Mouse (Mus musculus): ENCODE results near the gene Gstt1. TPM values are rescaled to one million over a fixed set of nuclear protein-coding genes. Genes with fewer than 3 reads are reported as not detected.
A peak's percentile ranks its signal among the peaks of the same experiment; 100 is the strongest.
"Not testable (repeated sequence)": the region's sequence is repeated elsewhere in the genome, so short reads cannot be mapped to it uniquely, and the experiment has no call there.

Gstt1 gene
- not detected in 2 replicates for total RNA-seq (2017)

- no peak for ATAC-seq (ENCODE audit: extremely low read depth, insufficient number of reproducible peaks, low FRiP score, poor library complexity, severe bottlenecking)
Observed at GRCm38 (mm10) chr10:75798176-75798696, at the start of gene Gstt1. Gene Gstt1, minus strand, starts transcription at chr10:75798584.

GRCm38 (mm10) chr10:75845306-75845930 lies 47.0 kb upstream of the Gstt1 start:
- ATAC-seq (ENCODE audit: extremely low read depth, insufficient number of reproducible peaks, low FRiP score, poor library complexity, severe bottlenecking) = no peak

- no peak for ATAC-seq (ENCODE audit: extremely low read depth, insufficient number of reproducible peaks, low FRiP score, poor library complexity, severe bottlenecking)
Observed at GRCm38 (mm10) chr10:75844800-75845199, 46.4 kb upstream of the Gstt1 start.

GRCm38 (mm10) chr10:75843898-75844297 lies 45.5 kb upstream of the Gstt1 start:
- ATAC-seq (ENCODE audit: extremely low read depth, insufficient number of reproducible peaks, low FRiP score, poor library complexity, severe bottlenecking) = not testable (repeated sequence)

GRCm38 (mm10) chr10:75839092-75839491 lies 40.7 kb upstream of the Gstt1 start:
- ATAC-seq (ENCODE audit: extremely low read depth, insufficient number of reproducible peaks, low FRiP score, poor library complexity, severe bottlenecking) = no peak

- peak; percentile 24; the same call in 1 of the 2 replicates for ATAC-seq (ENCODE audit: extremely low read depth, insufficient number of reproducible peaks, low FRiP score, poor library complexity, severe bottlenecking)
Observed at GRCm38 (mm10) chr10:75837248-75837759, 38.9 kb upstream of the Gstt1 start, which contains the start of gene Gstt2. Gene Gstt2, minus strand, starts transcription at chr10:75837424.

GRCm38 (mm10) chr10:75835761-75836531 lies 37.6 kb upstream of the Gstt1 start:
- ATAC-seq (ENCODE audit: extremely low read depth, insufficient number of reproducible peaks, low FRiP score, poor library complexity, severe bottlenecking) = peak; percentile 20; the same call in 1 of the 2 replicates

- ATAC-seq (ENCODE audit: extremely low read depth, insufficient number of reproducible peaks, low FRiP score, poor library complexity, severe bottlenecking) = peak; percentile 40; the same call in 1 of the 2 replicates
Observed at GRCm38 (mm10) chr10:75835307-75835706, 36.9 kb upstream of the Gstt1 start.

- ATAC-seq (ENCODE audit: extremely low read depth, insufficient number of reproducible peaks, low FRiP score, poor library complexity, severe bottlenecking) = no peak
Observed at GRCm38 (mm10) chr10:75834721-75835120, 36.3 kb upstream of the Gstt1 start.

GRCm38 (mm10) chr10:75834250-75834649 lies 35.9 kb upstream of the Gstt1 start:
- ATAC-seq (ENCODE audit: extremely low read depth, insufficient number of reproducible peaks, low FRiP score, poor library complexity, severe bottlenecking) = peak; percentile 30; the same call in 1 of the 2 replicates

GRCm38 (mm10) chr10:75833456-75834080 lies 35.2 kb upstream of the Gstt1 start:
- no peak for ATAC-seq (ENCODE audit: extremely low read depth, insufficient number of reproducible peaks, low FRiP score, poor library complexity, severe bottlenecking)

- peak; percentile 35; the same call in 1 of the 2 replicates for ATAC-seq (ENCODE audit: extremely low read depth, insufficient number of reproducible peaks, low FRiP score, poor library complexity, severe bottlenecking)
Observed at GRCm38 (mm10) chr10:75832272-75832895, 34.0 kb upstream of the Gstt1 start.

- ATAC-seq (ENCODE audit: extremely low read depth, insufficient number of reproducible peaks, low FRiP score, poor library complexity, severe bottlenecking) = no peak
Observed at GRCm38 (mm10) chr10:75830275-75830670, 31.9 kb upstream of the Gstt1 start.

GRCm38 (mm10) chr10:75829529-75830274 lies 31.3 kb upstream of the Gstt1 start:
- no peak for ATAC-seq (ENCODE audit: extremely low read depth, insufficient number of reproducible peaks, low FRiP score, poor library complexity, severe bottlenecking)

- ATAC-seq (ENCODE audit: extremely low read depth, insufficient number of reproducible peaks, low FRiP score, poor library complexity, severe bottlenecking) = no peak
Observed at GRCm38 (mm10) chr10:75828500-75828931, 30.1 kb upstream of the Gstt1 start.

- no peak for ATAC-seq (ENCODE audit: extremely low read depth, insufficient number of reproducible peaks, low FRiP score, poor library complexity, severe bottlenecking)
Observed at GRCm38 (mm10) chr10:75827668-75828360, 29.4 kb upstream of the Gstt1 start.

GRCm38 (mm10) chr10:75824530-75824929 lies 26.1 kb upstream of the Gstt1 start:
- ATAC-seq (ENCODE audit: extremely low read depth, insufficient number of reproducible peaks, low FRiP score, poor library complexity, severe bottlenecking) = no peak

GRCm38 (mm10) chr10:75823782-75824181 lies 25.4 kb upstream of the Gstt1 start:
- no peak for ATAC-seq (ENCODE audit: extremely low read depth, insufficient number of reproducible peaks, low FRiP score, poor library complexity, severe bottlenecking)
